Mouse (Mus musculus) liver, adult 2 months (tissue): Measurements from ENCODE around the gene Usp2.

Experiments used
- CTCF ChIP-seq: fragments of 200-500 bp; IDR thresholded peaks from 2 replicates; pipeline ENCODE4 v1.5.1; 2011; ENCODE audit warnings: low read depth, low read length, control low read depth
- POLR2A ChIP-seq: fragments of 200-500 bp; IDR thresholded peaks from 2 replicates; pipeline ENCODE4 v1.6.1; 2011; ENCODE audit warnings: low read length, control low read depth; ENCODE audit not compliant: insufficient read depth; ENCODE audit errors: extremely low read depth

DNA sequence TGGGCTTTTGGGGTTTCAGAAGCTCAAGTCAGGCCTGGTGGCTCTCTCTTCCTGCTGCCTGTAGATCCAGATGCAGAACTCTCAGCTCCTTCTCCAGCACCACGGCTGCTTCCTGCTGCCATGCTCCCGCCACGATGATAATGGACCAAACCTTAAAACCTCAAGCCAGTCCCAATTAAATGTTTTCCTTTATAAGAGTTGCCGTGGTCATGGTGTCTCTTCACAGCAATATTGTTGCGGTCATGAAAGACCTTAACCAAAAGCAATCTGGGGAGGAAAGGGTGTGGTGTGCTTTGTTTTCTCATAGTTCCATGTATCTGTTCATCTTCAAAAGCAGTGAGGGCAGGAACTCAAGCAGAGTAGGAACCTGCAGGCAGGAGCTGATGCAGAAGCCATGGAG is 29.7 kb upstream of the Usp2 start:
- TF ChIP-seq CTCF (no peak), POLR2A (no peak)
